Mouse (Mus musculus): ENCODE data around the gene Rin2. TPM values are rescaled to one million over a fixed set of nuclear protein-coding genes. Genes with fewer than 3 reads are reported as not detected.
A peak's percentile ranks its signal among the peaks of the same experiment; 100 is the strongest.
"Not testable (repeated sequence)": the region's sequence is repeated elsewhere in the genome, so short reads cannot be mapped to it uniquely, and the experiment has no call there.

The Rin2 gene
- polyA plus RNA-seq, 1 experiment from 2014 or later: 21.4 TPM

- 37% methylated on average over 12 of the region's 12 CpGs for WGBS
- ATAC-seq (ENCODE audit: low FRiP score): no peak
Observed at GRCm38 (mm10) chr2:145903983-145904616, 229.1 kb downstream of the Rin2 start.

GRCm38 (mm10) chr2:145905156-145905555, 230.1 kb downstream of the Rin2 start:
- H3K27ac ChIP-seq: no peak overlapping the region
- 88% methylated on average over 6 of the region's 6 CpGs for WGBS
- H3K9me3 ChIP-seq (replicated peaks): no peaks in the 10 kb centered on the region
- peaks cover 16% of the 10 kb centered on the region for H3K4me1 ChIP-seq
- ATAC-seq (ENCODE audit: low FRiP score): no peak
- peaks cover 19% of the 10 kb centered on the region for H3K36me3 ChIP-seq
- H3K27me3 ChIP-seq: no peaks in the 10 kb centered on the region
- H3K9ac ChIP-seq: no peak overlapping the region
- no peak overlapping the region for H3K4me3 ChIP-seq
- no peak overlapping the region for H3K4me2 ChIP-seq (replicated peaks)

More at GRCm38 (mm10) chr2:145903983-145904616, 229.1 kb downstream of the Rin2 start:
- Histone ChIP-seq H3K4me3 (peak overlapping the region; percentile 99), H3K36me3 (peaks cover 13% of the 10 kb centered on the region), H3K9ac (peak overlapping the region; percentile 93), H3K27ac (no peak overlapping the region), H3K9me3 (replicated peaks) (no peaks in the 10 kb centered on the region), H3K27me3 (no peaks in the 10 kb centered on the region), H3K4me2 (replicated peaks) (peak overlapping the region; percentile 63), H3K4me1 (peaks cover 16% of the 10 kb centered on the region)

- H3K4me1 ChIP-seq: peaks cover 16% of the 10 kb centered on the region
- H3K9me3 ChIP-seq (replicated peaks); H3K27me3 ChIP-seq; H3K4me2 ChIP-seq (replicated peaks); H3K9ac ChIP-seq; H3K27ac ChIP-seq; H3K4me3 ChIP-seq; ATAC-seq (ENCODE audit: low FRiP score): not testable (repeated sequence)
- H3K36me3 ChIP-seq: peaks cover 25% of the 10 kb centered on the region
- WGBS: 48% methylated on average over 4 of the region's 4 CpGs
Observed at GRCm38 (mm10) chr2:145905884-145906283, 230.9 kb downstream of the Rin2 start.

- peaks cover 85% of the 10 kb centered on the region for H3K36me3 ChIP-seq
- no peak overlapping the region for H3K27ac ChIP-seq
- ATAC-seq (ENCODE audit: low FRiP score): no peak
- H3K9me3 ChIP-seq (replicated peaks): no peaks in the 10 kb centered on the region
- H3K9ac ChIP-seq: no peak overlapping the region
- 87% methylated on average over 8 of the region's 8 CpGs for WGBS
- H3K27me3 ChIP-seq: no peaks in the 10 kb centered on the region
- H3K4me1 ChIP-seq: no peaks in the 10 kb centered on the region
- no peak overlapping the region for H3K4me2 ChIP-seq (replicated peaks)
- H3K4me3 ChIP-seq: no peak overlapping the region
Observed at GRCm38 (mm10) chr2:145920941-145921650, 246.1 kb downstream of the Rin2 start.

GRCm38 (mm10) chr2:145934339-145935231, 259.6 kb downstream of the Rin2 start, which contains the start of the genes Cfap61 and Crnkl1:
TSS of gene Cfap61 (plus strand) at chr2:145934784.
TSS of gene Crnkl1 (minus strand) at chr2:145935014.
- Histone ChIP-seq H3K4me2 (replicated peaks) (peak within 1 kb of the TSS; percentile 92), H3K27ac (no peak within 1 kb of the TSS), H3K36me3 (peaks cover 29% of the 10 kb centered on the region), H3K27me3 (no peaks in the 10 kb centered on the region), H3K9me3 (replicated peaks) (no peaks in the 10 kb centered on the region), H3K9ac (peak within 1 kb of the TSS; percentile 67), H3K4me1 (peaks cover 9% of the 10 kb centered on the region), H3K4me3 (peak within 1 kb of the TSS; percentile 92)
- under 1% methylated on average over 61 of the region's 61 CpGs for WGBS
- ATAC-seq (ENCODE audit: low FRiP score): peak; percentile 99

- Histone ChIP-seq H3K36me3 (peaks cover 8% of the 10 kb centered on the region; the same call in 1 of the 2 replicates), H3K4me1 (peaks cover 9% of the 10 kb centered on the region)
- 85% methylated on average over 8 of the region's 8 CpGs for WGBS
Observed at GRCm38 (mm10) chr2:145936975-145937374, 262.0 kb downstream of the Rin2 start.

More at GRCm38 (mm10) chr2:145936975-145937374, 262.0 kb downstream of the Rin2 start:
- Histone ChIP-seq H3K27me3 (no peaks in the 10 kb centered on the region), H3K4me3 (no peak overlapping the region), H3K4me2 (replicated peaks) (no peak overlapping the region), H3K9me3 (replicated peaks) (no peaks in the 10 kb centered on the region), H3K9ac (no peak overlapping the region), H3K27ac (no peak overlapping the region)
- no peak for ATAC-seq (ENCODE audit: low FRiP score)

Small RNA genes lying within 50 kb of the gene (microRNA-seq; reads per million reads assigned to microRNA genes)
- gene Gm25026: not detected

Other genes starting within 250 kb of the Rin2 start
- gene Naa20, start 226.9 kb downstream of the Rin2 start, polyA plus RNA-seq (2016; fragmentation: Nextera tagmentation; extraction: Ambion mirVana): 115 and 125 TPM in 2 replicates

Measured in hindbrain, embryonic 12.5 days (tissue).